Mouse (Mus musculus) T-helper 1 cell (primary cell): ENCODE data around the gene Lyrm7.
"Not testable (repeated sequence)": the region's sequence is repeated elsewhere in the genome, so short reads cannot be mapped to it uniquely, and the experiment has no call there.

Source experiments
- in situ Hi-C: fragments of 300-600 bp; cut with MboI, MseI; formaldehyde crosslinking; loops from one replicate; pipeline ENCODE4 v1.15.1; 2025; ENCODE audit warnings: high pct_unique_total_duplicates

Gene Lyrm7

DNA sequence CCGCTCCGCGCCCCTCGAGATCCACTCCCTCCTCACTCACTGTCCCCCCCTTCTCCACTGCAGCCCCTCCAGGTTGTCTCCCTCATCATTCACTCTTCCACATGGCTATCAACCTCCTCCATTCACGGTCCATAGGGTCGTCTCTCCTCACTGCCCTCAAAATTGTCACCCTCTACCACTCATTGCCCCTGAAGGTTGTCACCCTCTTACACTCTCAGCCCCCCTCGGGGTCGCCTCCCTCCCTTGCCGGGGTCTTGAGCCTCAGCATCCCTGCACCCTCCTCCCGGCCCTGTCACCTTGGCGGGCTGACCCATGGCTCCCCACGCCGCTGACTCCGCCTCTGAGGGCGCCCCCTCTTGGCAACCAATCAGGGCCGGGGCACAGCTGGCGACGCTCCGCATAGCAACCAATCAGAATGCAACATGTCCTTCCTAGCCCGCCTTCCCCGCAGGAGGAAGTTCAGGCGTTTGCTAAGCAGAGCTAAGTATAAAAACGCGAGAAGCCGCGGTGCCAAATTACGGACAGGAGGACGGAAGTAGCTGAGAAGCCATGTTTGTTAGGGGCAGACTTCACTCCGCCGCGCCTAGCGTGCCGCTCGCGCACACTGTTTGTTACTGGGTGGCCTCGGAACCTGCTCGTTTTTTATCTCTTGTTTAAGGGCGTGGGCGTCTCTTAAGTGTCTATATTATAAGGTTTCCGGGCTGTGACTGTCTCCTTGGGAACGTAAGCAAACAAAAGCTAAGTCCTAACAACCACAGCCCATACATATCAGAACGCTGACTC is at the start of gene Lyrm7:
Gene Lyrm7 (minus strand): TSS at position 661 of the 783 bp plus-strand sequence.
- in situ Hi-C loops, result loop anchor here (5.0 kb wide), 1 partner anchor 153 kb away; no protein-coding TSS in a partner anchor

DNA sequence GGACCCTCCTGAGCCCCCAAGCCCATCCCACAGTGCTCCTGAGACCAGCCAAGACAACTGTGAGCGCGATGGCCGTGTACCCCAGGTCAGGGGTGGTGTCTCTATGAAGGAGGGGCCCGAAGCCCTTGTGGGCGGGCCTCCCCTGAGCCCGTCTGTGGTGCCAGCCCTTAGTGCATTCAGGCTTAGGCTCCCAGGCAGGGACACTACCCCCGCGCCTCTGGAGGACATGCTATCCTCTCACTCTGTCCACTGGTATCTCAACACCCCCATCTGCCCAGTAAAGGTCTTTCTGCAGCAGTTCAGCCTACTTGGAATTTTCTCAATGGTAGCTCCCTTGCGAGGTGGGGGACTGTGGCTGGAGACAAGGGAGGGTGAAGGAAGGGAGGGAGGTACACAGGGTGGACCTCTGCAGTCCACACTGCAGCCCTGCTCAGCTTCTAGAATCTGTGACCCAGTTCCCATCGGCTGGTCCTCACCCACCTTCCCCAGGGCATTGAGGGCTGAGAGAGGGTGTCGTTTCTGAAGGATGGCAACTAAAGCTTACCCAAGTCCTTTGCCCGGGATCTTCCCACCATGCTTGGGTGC is 49.5 kb upstream of the Lyrm7 start:
- in situ Hi-C loops, result no loop called here

DNA sequence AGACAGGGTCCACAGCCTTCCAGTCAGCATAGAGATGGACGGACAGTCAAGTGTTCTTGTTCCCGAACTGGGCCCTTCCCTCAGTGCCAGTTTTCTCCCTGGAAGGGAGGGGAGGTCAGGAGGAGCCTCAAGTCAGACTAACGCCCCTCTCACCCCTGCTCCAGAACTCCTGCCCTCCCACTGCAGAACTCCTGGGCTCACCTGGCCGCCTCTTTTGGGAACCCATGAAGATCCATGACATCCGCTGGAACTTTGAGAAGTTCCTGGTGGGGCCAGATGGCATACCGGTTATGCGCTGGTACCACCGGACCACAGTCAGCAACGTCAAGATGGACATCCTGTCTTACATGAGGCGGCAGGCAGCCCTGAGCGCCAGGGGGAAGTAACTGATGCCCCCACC is 48.6 kb upstream of the Lyrm7 start:
- in situ Hi-C loops, result no loop called here

DNA sequence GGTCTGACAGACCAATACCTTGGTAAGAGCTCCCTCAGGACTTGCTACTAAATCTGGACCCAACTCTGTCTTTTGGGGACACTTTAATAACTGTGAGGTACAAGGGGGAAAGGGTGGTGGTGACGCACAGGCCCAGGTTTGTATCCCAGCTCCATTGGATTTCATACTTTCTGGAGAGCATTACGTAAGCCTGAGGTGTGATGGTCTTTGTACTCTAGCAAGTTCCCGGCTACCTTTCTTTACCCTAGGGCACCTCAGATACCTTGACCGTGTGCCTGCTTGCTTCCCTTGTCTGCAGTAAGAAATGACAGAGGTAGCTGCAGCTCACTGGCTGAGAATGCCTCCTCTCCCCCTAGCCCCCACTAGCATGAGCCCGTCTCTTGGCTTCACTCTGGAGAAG is 46.5 kb upstream of the Lyrm7 start:
- in situ Hi-C loops, result no loop called here

DNA sequence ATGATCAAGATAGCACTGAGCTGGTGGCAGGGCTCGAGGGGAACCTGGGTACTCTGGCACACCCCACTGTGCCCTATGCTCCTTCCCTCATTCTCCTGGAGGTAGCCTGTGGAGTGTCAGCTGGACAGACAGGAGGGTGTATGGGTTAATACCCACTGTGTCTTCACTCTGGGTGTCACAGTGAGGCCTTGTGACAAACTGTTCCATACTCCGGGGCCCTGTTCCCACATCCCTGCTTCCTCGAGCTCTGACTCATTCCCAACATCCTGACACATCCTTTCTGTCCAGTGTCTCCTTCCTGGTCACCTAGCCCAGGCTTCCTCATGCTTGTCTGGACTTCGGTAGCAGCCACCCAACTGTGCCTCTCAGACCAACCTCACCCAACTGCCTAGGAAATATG is 45.8 kb upstream of the Lyrm7 start:
- in situ Hi-C loops, result no loop called here

GRCm38 (mm10) chr11:54905931-54906330 is 45.2 kb upstream of the Lyrm7 start:
- in situ Hi-C loops, result no loop called here

- in situ Hi-C loops, result no loop called here
These were observed 44.4 kb upstream of the Lyrm7 start for GRCm38 (mm10) chr11:54905086-54905485.

- in situ Hi-C loops, result no loop called here
These were observed 43.4 kb upstream of the Lyrm7 start for GRCm38 (mm10) chr11:54903940-54904706.

- in situ Hi-C loops, result no loop called here
These were observed 42.6 kb upstream of the Lyrm7 start for GRCm38 (mm10) chr11:54903339-54903738.

DNA sequence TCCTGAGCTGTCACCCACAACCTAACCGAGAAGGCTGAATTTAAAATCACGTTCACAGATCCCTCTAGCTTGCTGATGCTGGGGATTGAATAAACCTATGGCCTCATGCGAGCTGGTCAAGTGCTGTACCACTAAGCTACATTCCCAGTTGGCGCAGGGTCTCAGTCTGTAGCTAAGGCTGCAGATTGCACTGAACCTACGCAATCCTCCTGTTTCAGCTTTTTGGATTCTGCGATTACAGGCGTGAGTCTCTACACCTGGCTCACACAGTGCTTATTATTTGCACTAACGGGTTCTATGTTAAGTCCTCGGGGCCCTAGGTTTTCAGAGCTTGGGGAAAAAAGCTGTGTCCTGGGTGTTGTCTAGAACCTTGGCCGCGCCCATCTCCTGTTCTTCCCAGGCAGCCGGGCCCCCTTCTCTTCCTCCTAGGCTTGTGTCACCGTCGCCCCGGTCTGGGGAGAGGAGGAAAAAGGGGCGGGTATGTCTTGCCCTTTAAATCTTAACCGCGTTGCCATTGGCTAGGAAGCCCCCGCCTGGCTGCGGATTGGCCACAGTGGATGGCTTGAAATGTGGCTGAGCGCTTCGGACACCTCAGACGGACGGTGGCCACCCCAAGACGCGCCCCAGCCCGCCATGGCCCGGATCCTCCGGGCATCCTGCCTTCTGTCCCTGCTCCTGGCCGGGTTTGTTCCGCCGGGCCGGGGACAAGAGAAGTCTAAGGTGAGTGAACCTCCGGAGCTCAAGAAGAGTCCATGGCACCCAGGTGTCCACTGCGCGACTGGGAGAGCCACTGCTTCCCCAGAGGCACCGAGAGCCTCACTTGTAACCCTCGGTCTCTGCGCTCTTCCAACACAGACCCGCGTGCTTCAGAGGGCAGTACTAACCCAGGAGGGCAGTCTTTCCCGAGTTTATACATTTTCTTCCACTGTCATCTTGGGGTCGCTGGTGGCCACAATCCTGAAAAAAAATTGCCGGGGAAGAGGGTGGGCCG is 41.9 kb upstream of the Lyrm7 start, which contains the start of gene Gpx3:
Gene Gpx3 (plus strand): TSS at position 121 of the 991 bp plus-strand sequence.
- in situ Hi-C loops, result no loop called here

- in situ Hi-C loops, result no loop called here
These were observed 38.9 kb upstream of the Lyrm7 start for GRCm38 (mm10) chr11:54899657-54900056.

- in situ Hi-C loops, result no loop called here
These were observed 36.8 kb upstream of the Lyrm7 start for GRCm38 (mm10) chr11:54897470-54897869.

GRCm38 (mm10) chr11:54896646-54897045 is 35.9 kb upstream of the Lyrm7 start:
- in situ Hi-C loops, result not testable (repeated sequence)

- in situ Hi-C loops, result no loop called here
These were observed 33.9 kb upstream of the Lyrm7 start for GRCm38 (mm10) chr11:54894589-54894988.

- in situ Hi-C loops, result no loop called here
These were observed 31.4 kb upstream of the Lyrm7 start for GRCm38 (mm10) chr11:54892091-54892490.

DNA sequence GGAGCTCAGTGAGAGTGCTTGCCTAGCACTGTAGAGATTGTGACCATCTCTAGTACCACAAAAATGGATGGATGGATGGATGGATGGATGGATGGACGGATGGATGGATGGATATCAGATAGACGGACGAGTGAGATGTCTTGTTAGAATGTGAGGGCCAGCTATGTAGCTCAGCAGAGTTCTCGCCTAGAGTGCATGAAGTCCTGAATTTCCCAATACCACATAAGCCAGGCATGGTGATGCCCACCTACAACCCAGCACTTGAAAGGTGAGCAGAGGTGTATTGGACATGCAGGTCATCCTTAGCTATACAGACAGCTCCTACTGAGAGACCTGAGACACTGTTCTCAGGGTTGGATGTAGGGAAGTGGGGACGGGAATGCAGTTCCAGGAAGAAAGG is 30.6 kb upstream of the Lyrm7 start:
- in situ Hi-C loops, result no loop called here

GRCm38 (mm10) chr11:54887927-54888326 is 27.2 kb upstream of the Lyrm7 start:
- in situ Hi-C loops, result loop anchor here (10.0 kb wide), 1 partner anchor 97 kb away; no protein-coding TSS in a partner anchor

DNA sequence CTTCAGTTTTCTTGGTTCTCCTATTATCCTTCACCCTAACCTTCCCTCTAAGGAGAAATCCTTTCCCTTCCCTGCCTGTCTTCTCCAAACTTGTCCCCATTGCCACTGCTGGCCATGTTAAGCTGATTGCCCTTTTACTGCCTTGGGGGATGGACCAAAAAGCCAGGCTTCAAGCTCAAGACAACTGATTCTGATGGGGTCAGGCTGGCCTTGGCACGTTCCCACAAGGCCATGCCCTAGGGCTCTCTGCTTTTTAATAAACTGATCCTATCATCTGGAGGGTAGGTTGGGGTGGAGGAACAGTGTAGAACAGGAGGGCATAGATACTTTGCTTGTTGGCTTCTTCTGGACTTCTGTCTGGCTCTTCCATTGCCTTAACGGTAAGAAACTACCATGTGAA is 24.7 kb upstream of the Lyrm7 start:
- in situ Hi-C loops, result loop anchor here (10.0 kb wide), 1 partner anchor 99 kb away; no protein-coding TSS in a partner anchor

- in situ Hi-C loops, result loop anchor here (10.0 kb wide), 1 partner anchor 100 kb away; no protein-coding TSS in a partner anchor
These were observed 24.2 kb upstream of the Lyrm7 start for GRCm38 (mm10) chr11:54884937-54885336.

DNA sequence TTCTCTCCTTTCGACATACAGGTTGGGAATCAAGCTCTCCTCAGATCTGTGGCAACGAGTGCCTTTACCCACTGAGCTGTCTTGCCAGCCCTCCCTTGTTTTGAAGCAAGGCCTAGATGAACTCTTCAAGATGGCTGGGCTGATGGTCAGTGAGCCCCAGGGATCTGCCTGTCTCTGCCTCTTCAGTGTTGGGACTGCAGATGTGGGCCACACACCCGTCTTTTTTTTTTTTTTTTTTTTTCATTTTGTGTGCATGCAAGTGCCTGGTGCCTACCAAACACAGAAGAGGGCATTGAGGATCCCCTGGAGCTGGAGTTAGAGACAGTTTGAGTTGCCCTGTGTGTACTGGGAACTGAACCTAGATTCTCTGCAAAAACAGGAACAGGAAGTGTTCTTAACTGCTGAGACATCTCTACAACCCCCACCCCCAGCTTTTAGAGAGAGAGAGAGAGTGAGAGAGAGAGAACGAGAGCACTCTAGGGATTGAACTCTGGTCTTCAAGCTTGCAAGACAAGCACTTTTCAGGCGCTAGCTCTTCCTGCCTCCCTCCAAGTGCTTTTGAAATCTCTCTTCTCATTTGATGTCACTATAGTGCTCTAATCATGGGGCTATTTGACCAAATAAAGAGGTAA is 23.6 kb upstream of the Lyrm7 start:
- in situ Hi-C loops, result loop anchor here (10.0 kb wide), 1 partner anchor 100 kb away; no protein-coding TSS in a partner anchor
